Mouse (Mus musculus) adrenal gland, adult 2 months (tissue): Measurements from ENCODE around the gene Gm21637. TPM values are rescaled to one million over a fixed set of nuclear protein-coding genes. Genes with fewer than 3 reads are reported as not detected.
"Not testable (repeated sequence)": the region's sequence is repeated elsewhere in the genome, so short reads cannot be mapped to it uniquely, and the experiment has no call there.

Experiments
- DNase-seq: peaks from one replicate; pipeline ENCODE4 v3.0.0; 2021
- long read RNA-seq: library from polyadenylated mRNA; stranded (forward); transcript quantifications from one replicate; pipeline ENCODE4 v2.0.0, GENCODE M21; 2021
- polyA plus RNA-seq: library from polyadenylated mRNA; depleted of rRNA; stranded (reverse); fragments of >200 nt; gene quantifications from 2 replicates; pipeline ENCODE4 v1.2.3, GENCODE M21; 2012; rRNA removed
- total RNA-seq, 2 experiments: library from RNA; stranded (reverse); gene quantifications; 2 replicates each; pipeline ENCODE4 v1.2.3; 2021

Gm21637 gene
- total RNA-seq = not detected
- polyA plus RNA-seq = not detected in 2 replicates
- long read RNA-seq = 0 reads

GRCm38 (mm10) chrX:31961744-31962143, at the start of gene Gm21637:
Gm21637 (plus strand) TSS chrX:31962044.
- not testable (repeated sequence) for DNase-seq

Other genes starting within 250 kb of the Gm21637 start
- gene Btbd35f25, start 244.9 kb upstream of the Gm21637 start, total RNA-seq = not detected
- gene Btbd35f25, start 244.9 kb upstream of the Gm21637 start, polyA plus RNA-seq = not detected in 2 replicates
- gene Btbd35f22, start 85.8 kb downstream of the Gm21637 start, total RNA-seq = not detected
- gene Btbd35f22, start 85.8 kb downstream of the Gm21637 start, polyA plus RNA-seq = not detected in 2 replicates